Mouse (Mus musculus) spleen, adult 2 months (tissue): Measurements from ENCODE around the gene Unk. TPM values are rescaled to one million over a fixed set of nuclear protein-coding genes. Genes with fewer than 3 reads are reported as not detected.
"Not testable (repeated sequence)": the region's sequence is repeated elsewhere in the genome, so short reads cannot be mapped to it uniquely, and the experiment has no call there.

Source experiments
- DNase-seq, 2 experiments: peaks; one replicate each; pipeline versions ENCODE4 v3.0.0 to v3.0.0-alpha.2; 2012 to 2021; ENCODE audit warnings: low spot score in 2 of 2, low read depth in 1 of 2
- H3K27ac ChIP-seq: fragments of 200-500 bp; 2 replicates; pipeline ENCODE4 v1.5.1; 2012; ENCODE audit warnings: low read length, inconsistent platforms; ENCODE audit not compliant: insufficient read depth
- H3K27me3 ChIP-seq: fragments of 200-500 bp; 2 replicates; pipeline ENCODE4 v1.6.1; 2012; ENCODE audit warnings: mild to moderate bottlenecking, moderate library complexity, low read length, inconsistent platforms; ENCODE audit not compliant: control insufficient read depth, insufficient read depth
- H3K36me3 ChIP-seq: fragments of 200-500 bp; 2 replicates; pipeline ENCODE4 v1.6.1; 2012; ENCODE audit warnings: mild to moderate bottlenecking, low read length, inconsistent platforms; ENCODE audit not compliant: control insufficient read depth, insufficient read depth
- H3K4me1 ChIP-seq: fragments of 200-500 bp; 2 replicates; pipeline ENCODE4 v1.6.1; 2011; ENCODE audit warnings: inconsistent platforms; ENCODE audit not compliant: control insufficient read depth, insufficient read depth, insufficient read length
- H3K4me3 ChIP-seq: fragments of 200-500 bp; 2 replicates; pipeline ENCODE4 v1.5.1; 2011; ENCODE audit warnings: mild to moderate bottlenecking, inconsistent platforms; ENCODE audit not compliant: insufficient read depth, insufficient read length; ENCODE audit errors: extremely low read depth
- CTCF ChIP-seq: fragments of 200-500 bp; IDR thresholded peaks from 2 replicates; pipeline ENCODE4 v1.5.1; 2011; ENCODE audit warnings: mild to moderate bottlenecking, inconsistent platforms; ENCODE audit not compliant: insufficient read depth, insufficient read length, insufficient replicate concordance; ENCODE audit errors: extremely low read depth
- POLR2A ChIP-seq: fragments of 200-500 bp; IDR thresholded peaks from 2 replicates; pipeline ENCODE4 v1.6.1; 2011; ENCODE audit warnings: low read depth, low read length, inconsistent platforms
- WGBS: fragments of 180-500 bp; shearing (Covaris S2); methylation state at CpG from one replicate; pipeline ENCODE4 v1.1.7; 2018; 5-methylcytosine and 5-hydroxymethylcytosine counted together
- polyA plus RNA-seq: library from polyadenylated mRNA; depleted of rRNA; stranded (reverse); fragments of >200 nt; gene quantifications from 2 replicates; pipeline ENCODE4 v1.2.3, GENCODE M21; 2012

Unk gene
- polyA plus RNA-seq, 1 experiment = 37.9 TPM

GRCm38 (mm10) chr11:116010146-116010545 is 20.0 kb upstream of the Unk start:
- peaks cover 12% of the 10 kb centered on the region for H3K4me1 ChIP-seq
- H3K36me3 ChIP-seq = peaks cover 3% of the 10 kb centered on the region; the same call in 1 of the 2 replicates
- no peak overlapping the region for H3K4me3 ChIP-seq
- H3K27me3 ChIP-seq = no peaks in the 10 kb centered on the region
- DNase-seq = no peak
- no peak overlapping the region for H3K27ac ChIP-seq
- WGBS = 98% methylated on average over 8 of the region's 8 CpGs
- no peak for TF ChIP-seq CTCF
- TF ChIP-seq POLR2A = no peak

GRCm38 (mm10) chr11:116010948-116011347 is 19.2 kb upstream of the Unk start:
- no peak for DNase-seq
- Histone ChIP-seq H3K27ac (no peak overlapping the region), H3K27me3 (no peaks in the 10 kb centered on the region), H3K4me1 (peaks cover 7% of the 10 kb centered on the region), H3K36me3 (peaks cover 3% of the 10 kb centered on the region; the same call in 1 of the 2 replicates), H3K4me3 (no peak overlapping the region)
- no peak for TF ChIP-seq CTCF
- no peak for TF ChIP-seq POLR2A
- WGBS = 90% methylated on average over 5 of the region's 5 CpGs

GRCm38 (mm10) chr11:116011529-116012261 is 18.4 kb upstream of the Unk start:
- Histone ChIP-seq H3K36me3 (peaks cover 3% of the 10 kb centered on the region; the same call in 1 of the 2 replicates), H3K4me3 (peak overlapping the region; percentile 79; the same call in 1 of the 2 replicates), H3K4me1 (peaks cover 7% of the 10 kb centered on the region), H3K27ac (peak overlapping the region; percentile 44; the same call in 1 of the 2 replicates), H3K27me3 (no peaks in the 10 kb centered on the region)
- WGBS = 42% methylated on average over 14 of the region's 14 CpGs
- no peak for TF ChIP-seq POLR2A
- no peak for TF ChIP-seq CTCF
- no peak for DNase-seq

- Histone ChIP-seq H3K36me3 (peaks cover 3% of the 10 kb centered on the region; the same call in 1 of the 2 replicates), H3K4me3 (peak within 1 kb of the TSS; percentile 79), H3K27me3 (no peaks in the 10 kb centered on the region), H3K4me1 (peaks cover 7% of the 10 kb centered on the region), H3K27ac (peak within 1 kb of the TSS; percentile 44)
- peak; percentile 71 to 88 for DNase-seq
- TF ChIP-seq CTCF (no peak), POLR2A (peak; percentile 27; the same call in 1 of the 2 replicates)
- under 1% methylated on average over 55 of the region's 55 CpGs for WGBS
Observed at GRCm38 (mm10) chr11:116012262-116012947, 17.7 kb upstream of the Unk start, which contains the start of gene Galk1. Gene Galk1, minus strand, starts transcription at chr11:116012719.

- H3K4me3 ChIP-seq = no peak overlapping the region
- no peaks in the 10 kb centered on the region for H3K27me3 ChIP-seq
- WGBS = 83% methylated on average over 8 of the region's 8 CpGs
- H3K4me1 ChIP-seq = peaks cover 7% of the 10 kb centered on the region
- peaks cover under 1% of the 10 kb centered on the region; the same call in 1 of the 2 replicates for H3K36me3 ChIP-seq
- no peak for DNase-seq
- H3K27ac ChIP-seq = no peak overlapping the region
- TF ChIP-seq CTCF (no peak), POLR2A (no peak)
Observed at GRCm38 (mm10) chr11:116014821-116015220, 15.3 kb upstream of the Unk start.

- Histone ChIP-seq H3K27ac (no peak overlapping the region), H3K36me3 (peaks cover 12% of the 10 kb centered on the region), H3K4me3 (no peak overlapping the region), H3K4me1 (peaks cover 1% of the 10 kb centered on the region; the same call in 1 of the 2 replicates), H3K27me3 (no peaks in the 10 kb centered on the region)
- WGBS = 48% methylated on average over 6 of the region's 6 CpGs
- no peak for TF ChIP-seq POLR2A
- peak; percentile 35; the same call in 1 of the 2 replicates for TF ChIP-seq CTCF
- DNase-seq = peak in 1 of 2 experiments; percentile 42
Observed at GRCm38 (mm10) chr11:116018106-116018505, 12.0 kb upstream of the Unk start.

GRCm38 (mm10) chr11:116018867-116019266 is 11.3 kb upstream of the Unk start:
- not testable (repeated sequence) for DNase-seq, H3K4me1 ChIP-seq, H3K27ac ChIP-seq, H3K4me3 ChIP-seq, H3K27me3 ChIP-seq
- 93% methylated on average over 4 of the region's 4 CpGs for WGBS
- peaks cover 18% of the 10 kb centered on the region for H3K36me3 ChIP-seq
